Mouse (Mus musculus) effector memory CD4-positive, alpha-beta T cell, adult 7 months (primary cell): ENCODE results near the gene 1700020N15Rik. TPM values are rescaled to one million over a fixed set of nuclear protein-coding genes. Genes with fewer than 3 reads are reported as not detected.

ENCODE experiments used
- polyA plus RNA-seq: library from polyadenylated mRNA; unstranded; fragments of 100-300 nt; shearing (Covaris generic); gene quantifications from one replicate; pipeline ENCODE4 v1.2.1, GENCODE M21; 2017

1700020N15Rik gene
- polyA plus RNA-seq = not detected

GRCm38 (mm10) chrX:69945000-69945399, at the start of gene 1700020N15Rik:
TSS of gene 1700020N15Rik (plus strand) at chrX:69945300.

